Mouse (Mus musculus) cerebellum, adult (tissue): ENCODE data around the gene Hoxd9.

Experiments used
- ATAC-seq: cut with Nextera tagmentation; 2 replicates; pipeline ENCODE4 v1.9.2; 2017; ENCODE audit warnings: mild to moderate bottlenecking, moderate library complexity, mixed read lengths; ENCODE audit not compliant: insufficient number of reproducible peaks, low FRiP score, low TSS enrichment

The Hoxd9 gene

DNA sequence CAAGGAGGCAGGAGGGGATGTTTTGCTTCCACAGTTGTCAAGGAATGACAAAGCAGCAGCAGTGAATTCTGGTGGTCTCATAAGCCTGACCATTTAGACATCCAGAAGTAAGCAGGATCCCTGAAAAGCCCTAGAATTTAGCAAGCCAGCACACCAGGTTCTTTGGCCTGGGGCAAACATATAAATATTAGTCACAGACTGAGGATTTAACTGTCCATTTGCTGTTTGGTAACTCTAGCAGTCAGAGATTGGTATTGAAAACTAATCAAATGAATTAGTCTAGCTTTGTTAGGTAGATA lies 44.4 kb downstream of the Hoxd9 start:
- no peak for ATAC-seq

DNA sequence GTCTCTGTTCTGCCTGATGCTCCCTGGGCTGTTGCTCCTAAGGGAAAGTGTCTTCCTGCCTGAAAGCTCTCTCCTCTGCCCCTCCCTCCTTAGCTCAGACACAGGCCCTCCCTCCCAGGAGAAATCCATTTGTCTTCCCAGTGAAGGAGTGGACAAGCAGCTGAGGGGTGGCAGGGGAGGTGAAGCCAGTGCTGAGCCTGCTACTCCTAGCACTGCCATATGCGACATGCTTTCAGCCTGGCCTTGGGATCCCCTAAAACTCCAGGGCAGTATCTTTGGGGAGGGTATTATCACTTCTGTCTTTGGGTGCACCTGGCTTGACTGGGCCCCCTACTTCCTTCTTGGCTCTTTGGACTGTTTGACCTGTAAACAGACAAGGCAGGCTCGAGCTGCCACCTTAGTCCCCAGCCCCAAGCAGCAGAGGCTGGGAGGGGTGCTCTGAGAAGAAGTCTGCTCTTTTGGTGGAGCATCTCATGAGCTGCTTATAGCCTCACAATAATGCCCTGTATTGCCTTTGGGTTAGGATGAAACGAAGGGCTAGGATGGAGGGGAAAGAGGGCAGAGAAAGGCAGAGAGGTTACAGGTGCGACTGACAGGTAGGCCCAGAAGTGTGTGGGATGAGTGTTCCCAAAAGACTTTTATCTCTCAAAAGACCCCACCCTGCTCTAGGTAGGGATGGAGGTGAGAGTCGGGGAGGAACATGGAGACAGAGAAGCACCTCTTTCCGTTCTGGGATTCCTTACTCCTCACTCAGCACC lies 48.2 kb downstream of the Hoxd9 start:
- ATAC-seq: no peak

- ATAC-seq: no peak
Observed at GRCm38 (mm10) chr2:74746298-74746921, 48.9 kb downstream of the Hoxd9 start.

- no peak for ATAC-seq
Observed at GRCm38 (mm10) chr2:74747006-74747405, 49.5 kb downstream of the Hoxd9 start.

- no peak for ATAC-seq
Observed at GRCm38 (mm10) chr2:74747661-74748141, 50.2 kb downstream of the Hoxd9 start.

- ATAC-seq: no peak
Observed at GRCm38 (mm10) chr2:74748436-74748995, 51.0 kb downstream of the Hoxd9 start.

DNA sequence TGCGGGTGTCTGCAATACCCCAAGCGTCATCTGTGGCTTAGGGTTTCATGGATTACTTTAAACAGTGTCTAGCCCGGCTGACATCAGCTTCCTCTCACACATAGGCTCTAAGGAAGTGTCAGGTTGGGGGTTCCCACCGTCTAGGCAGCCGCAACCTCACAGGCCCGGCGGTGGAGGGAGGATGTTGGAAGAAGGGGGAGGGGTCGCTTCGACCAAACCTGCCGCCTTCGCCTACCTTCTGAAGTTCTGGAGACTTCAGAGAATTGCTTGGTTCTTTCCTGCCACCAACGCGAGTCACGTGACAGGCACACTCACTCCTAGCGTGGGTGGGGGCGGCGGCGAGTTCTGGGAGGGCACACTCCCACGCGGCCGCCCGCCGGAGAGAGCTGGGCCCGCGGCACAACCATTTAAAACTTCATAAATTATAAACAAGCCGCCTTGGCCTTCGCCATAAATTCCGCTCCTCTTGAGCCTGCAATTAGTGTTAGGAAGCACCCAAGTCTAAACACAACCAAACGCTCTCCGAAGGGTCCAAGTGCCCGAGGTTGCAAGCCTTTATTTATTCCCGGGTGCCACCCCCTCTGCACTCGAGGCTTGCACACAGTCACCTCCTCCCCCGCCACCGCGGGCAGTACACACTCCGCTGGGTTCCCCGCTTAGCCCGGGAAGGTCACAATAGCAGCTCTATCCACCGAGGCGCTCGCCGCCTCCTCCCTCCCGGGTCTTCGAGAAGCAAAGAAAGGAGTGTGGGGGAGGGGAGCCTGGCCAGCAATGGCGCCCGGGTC lies 52.0 kb downstream of the Hoxd9 start:
- no peak for ATAC-seq
